Mouse (Mus musculus): ENCODE data around the gene Fam114a2. TPM values are rescaled to one million over a fixed set of nuclear protein-coding genes. Genes with fewer than 3 reads are reported as not detected.

Fam114a2 gene
- polyA plus RNA-seq, 1 experiment from 2014 or later: 51.8 TPM

GRCm38 (mm10) chr11:57467159-57468110 is 51.0 kb downstream of the Fam114a2 start:
- ATAC-seq (ENCODE audit: low FRiP score) (peak; percentile 74), DNase-seq (ENCODE audit: low spot score) (peak; percentile 93)
- Histone ChIP-seq H3K4me2 (replicated peaks) (peak overlapping the region; percentile 16; the same call in 1 of the 2 replicates), H3K9me3 (ENCODE audit: control insufficient read depth, low read length) (no peaks in the 10 kb centered on the region), H3K9ac (peak overlapping the region; percentile 30), H3K27ac (peak overlapping the region; percentile 38; the same call in 1 of the 2 replicates), H3K4me1 (replicated peaks; ENCODE audit: control insufficient read depth, insufficient read depth, low read length) (no peaks in the 10 kb centered on the region), H3K4me3 (replicated peaks; ENCODE audit: low read length) (no peak overlapping the region), H3K36me3 (replicated peaks; ENCODE audit: control insufficient read depth, insufficient read depth) (no peaks in the 10 kb centered on the region), H3K27me3 (ENCODE audit: control insufficient read depth, insufficient read depth, low read length) (no peaks in the 10 kb centered on the region)
- WGBS: 59% methylated on average over 23 of the region's 23 CpGs

GRCm38 (mm10) chr11:57465844-57466243 is 52.6 kb downstream of the Fam114a2 start:
- no peaks in the 10 kb centered on the region for H3K9me3 ChIP-seq (ENCODE audit: control insufficient read depth, low read length)
- no peak overlapping the region for H3K27ac ChIP-seq
- WGBS: 84% methylated on average over 3 of the region's 3 CpGs
- H3K27me3 ChIP-seq (ENCODE audit: control insufficient read depth, insufficient read depth, low read length): no peaks in the 10 kb centered on the region
- H3K9ac ChIP-seq: no peak overlapping the region
- DNase-seq (ENCODE audit: low spot score) (no peak), ATAC-seq (ENCODE audit: low FRiP score) (no peak)
- H3K4me1 ChIP-seq (replicated peaks; ENCODE audit: control insufficient read depth, insufficient read depth, low read length): no peaks in the 10 kb centered on the region
- H3K4me3 ChIP-seq (replicated peaks; ENCODE audit: low read length): no peak overlapping the region
- H3K4me2 ChIP-seq (replicated peaks): no peak overlapping the region
- no peaks in the 10 kb centered on the region for H3K36me3 ChIP-seq (replicated peaks; ENCODE audit: control insufficient read depth, insufficient read depth)

- H3K9me3 ChIP-seq (ENCODE audit: control insufficient read depth, low read length): no peaks in the 10 kb centered on the region
- H3K9ac ChIP-seq: no peak overlapping the region
- H3K36me3 ChIP-seq (replicated peaks; ENCODE audit: control insufficient read depth, insufficient read depth): no peaks in the 10 kb centered on the region
- no peak overlapping the region for H3K4me3 ChIP-seq (replicated peaks; ENCODE audit: low read length)
- 48% methylated on average over 8 of the region's 8 CpGs for WGBS
- no peaks in the 10 kb centered on the region for H3K27me3 ChIP-seq (ENCODE audit: control insufficient read depth, insufficient read depth, low read length)
- ATAC-seq (ENCODE audit: low FRiP score) (no peak), DNase-seq (ENCODE audit: low spot score) (no peak)
- no peak overlapping the region for H3K27ac ChIP-seq
- H3K4me1 ChIP-seq (replicated peaks; ENCODE audit: control insufficient read depth, insufficient read depth, low read length): no peaks in the 10 kb centered on the region
- no peak overlapping the region for H3K4me2 ChIP-seq (replicated peaks)
Measured at GRCm38 (mm10) chr11:57465025-57465424, 53.4 kb downstream of the Fam114a2 start.

GRCm38 (mm10) chr11:57459759-57460158 is 58.7 kb downstream of the Fam114a2 start:
- no peaks in the 10 kb centered on the region for H3K36me3 ChIP-seq (replicated peaks; ENCODE audit: control insufficient read depth, insufficient read depth)
- no peak overlapping the region for H3K4me2 ChIP-seq (replicated peaks)
- no peak for DNase-seq (ENCODE audit: low spot score)
- no peaks in the 10 kb centered on the region for H3K27me3 ChIP-seq (ENCODE audit: control insufficient read depth, insufficient read depth, low read length)
- 92% methylated on average over 6 of the region's 6 CpGs for WGBS
- H3K4me1 ChIP-seq (replicated peaks; ENCODE audit: control insufficient read depth, insufficient read depth, low read length): no peaks in the 10 kb centered on the region
- H3K4me3 ChIP-seq (replicated peaks; ENCODE audit: low read length): no peak overlapping the region
- no peak overlapping the region for H3K27ac ChIP-seq
- no peak for ATAC-seq (ENCODE audit: low FRiP score)
- H3K9ac ChIP-seq: no peak overlapping the region
- no peaks in the 10 kb centered on the region for H3K9me3 ChIP-seq (ENCODE audit: control insufficient read depth, low read length)

GRCm38 (mm10) chr11:57454421-57454820 is 64.0 kb downstream of the Fam114a2 start:
- no peaks in the 10 kb centered on the region for H3K9me3 ChIP-seq (ENCODE audit: control insufficient read depth, low read length)
- no peak overlapping the region for H3K4me3 ChIP-seq (replicated peaks; ENCODE audit: low read length)
- no peaks in the 10 kb centered on the region for H3K4me1 ChIP-seq (replicated peaks; ENCODE audit: control insufficient read depth, insufficient read depth, low read length)
- DNase-seq (ENCODE audit: low spot score): no peak
- H3K36me3 ChIP-seq (replicated peaks; ENCODE audit: control insufficient read depth, insufficient read depth): no peaks in the 10 kb centered on the region
- WGBS: 61% methylated on average over 5 of the region's 5 CpGs
- no peak overlapping the region for H3K9ac ChIP-seq
- H3K27me3 ChIP-seq (ENCODE audit: control insufficient read depth, insufficient read depth, low read length): no peaks in the 10 kb centered on the region
- no peak for ATAC-seq (ENCODE audit: low FRiP score)
- no peak overlapping the region for H3K4me2 ChIP-seq (replicated peaks)
- H3K27ac ChIP-seq: no peak overlapping the region

- no peak for DNase-seq (ENCODE audit: low spot score)
- no peaks in the 10 kb centered on the region for H3K27me3 ChIP-seq (ENCODE audit: control insufficient read depth, insufficient read depth, low read length)
- WGBS: 81% methylated on average over 6 of the region's 6 CpGs
Measured at GRCm38 (mm10) chr11:57445237-57445962, 73.0 kb downstream of the Fam114a2 start.

GRCm38 (mm10) chr11:57434153-57434552 is 84.3 kb downstream of the Fam114a2 start:
- H3K9me3 ChIP-seq (ENCODE audit: control insufficient read depth, low read length): no peaks in the 10 kb centered on the region
- H3K4me3 ChIP-seq (replicated peaks; ENCODE audit: low read length): no peak overlapping the region
- H3K36me3 ChIP-seq (replicated peaks; ENCODE audit: control insufficient read depth, insufficient read depth): no peaks in the 10 kb centered on the region
- no peak overlapping the region for H3K4me2 ChIP-seq (replicated peaks)
- H3K9ac ChIP-seq: no peak overlapping the region
- no peak for ATAC-seq (ENCODE audit: low FRiP score)
- no peaks in the 10 kb centered on the region for H3K27me3 ChIP-seq (ENCODE audit: control insufficient read depth, insufficient read depth, low read length)
- H3K4me1 ChIP-seq (replicated peaks; ENCODE audit: control insufficient read depth, insufficient read depth, low read length): no peaks in the 10 kb centered on the region
- peak; percentile 62 for DNase-seq (ENCODE audit: low spot score)
- WGBS: 15% methylated on average over 1 of the region's 1 CpGs
- no peak overlapping the region for H3K27ac ChIP-seq

More at GRCm38 (mm10) chr11:57445237-57445962, 73.0 kb downstream of the Fam114a2 start:
- no peak overlapping the region for H3K4me2 ChIP-seq (replicated peaks)
- H3K9ac ChIP-seq: no peak overlapping the region
- no peaks in the 10 kb centered on the region for H3K4me1 ChIP-seq (replicated peaks; ENCODE audit: control insufficient read depth, insufficient read depth, low read length)
- no peaks in the 10 kb centered on the region for H3K9me3 ChIP-seq (ENCODE audit: control insufficient read depth, low read length)
- no peak for ATAC-seq (ENCODE audit: low FRiP score)
- H3K27ac ChIP-seq: no peak overlapping the region
- H3K4me3 ChIP-seq (replicated peaks; ENCODE audit: low read length): no peak overlapping the region
- H3K36me3 ChIP-seq (replicated peaks; ENCODE audit: control insufficient read depth, insufficient read depth): no peaks in the 10 kb centered on the region

All from hindbrain, embryonic 14.5 days (tissue).